Mouse (Mus musculus): ENCODE results near the gene Treml1.
A peak's percentile ranks its signal among the peaks of the same experiment; 100 is the strongest.
"Not testable (repeated sequence)": the region's sequence is repeated elsewhere in the genome, so short reads cannot be mapped to it uniquely, and the experiment has no call there.

Treml1 gene

DNA sequence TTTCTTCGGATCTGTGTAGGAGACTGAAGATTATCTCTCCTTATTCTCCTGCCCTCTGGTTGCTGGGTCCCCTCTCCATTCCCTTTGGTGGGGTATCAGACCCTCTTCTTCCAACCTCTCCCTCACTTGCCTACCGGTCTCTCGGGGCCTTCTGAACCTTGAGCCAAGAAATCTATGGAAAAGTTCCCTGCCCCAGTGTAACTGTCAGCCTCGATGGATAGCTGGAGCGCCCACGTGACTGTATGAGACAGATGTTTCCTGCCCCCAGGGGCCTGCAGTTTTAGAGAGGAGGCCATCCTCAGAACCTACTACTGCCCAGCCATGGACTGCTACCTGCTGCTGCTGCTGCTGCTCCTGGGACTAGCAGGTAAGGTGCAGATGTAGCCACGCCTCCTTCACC lies at the start of gene Treml1:
Gene Treml1 (plus strand): TSS at position 301 of the 400 bp plus-strand sequence.
- DNase-seq = no peak

DNA sequence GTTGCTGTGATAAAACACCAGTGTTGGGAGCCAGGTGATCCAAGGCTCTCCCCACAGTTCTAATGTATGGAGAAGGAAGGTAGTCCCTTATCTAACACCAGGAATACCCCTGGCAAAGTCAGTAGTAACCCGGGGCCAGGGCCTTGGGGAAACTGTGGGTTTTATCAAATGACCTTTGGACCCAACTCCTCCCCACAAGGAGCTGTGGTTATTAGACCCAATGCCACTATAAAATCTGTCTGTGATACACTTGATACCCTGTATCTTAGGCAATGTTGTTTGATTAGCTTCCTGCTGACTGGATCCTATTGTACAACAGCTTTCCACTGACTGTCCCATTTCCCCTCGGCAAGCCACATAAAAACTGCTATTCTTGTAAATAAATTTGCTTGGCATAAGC lies 47.6 kb upstream of the Treml1 start:
- DNase-seq = no peak

DNA sequence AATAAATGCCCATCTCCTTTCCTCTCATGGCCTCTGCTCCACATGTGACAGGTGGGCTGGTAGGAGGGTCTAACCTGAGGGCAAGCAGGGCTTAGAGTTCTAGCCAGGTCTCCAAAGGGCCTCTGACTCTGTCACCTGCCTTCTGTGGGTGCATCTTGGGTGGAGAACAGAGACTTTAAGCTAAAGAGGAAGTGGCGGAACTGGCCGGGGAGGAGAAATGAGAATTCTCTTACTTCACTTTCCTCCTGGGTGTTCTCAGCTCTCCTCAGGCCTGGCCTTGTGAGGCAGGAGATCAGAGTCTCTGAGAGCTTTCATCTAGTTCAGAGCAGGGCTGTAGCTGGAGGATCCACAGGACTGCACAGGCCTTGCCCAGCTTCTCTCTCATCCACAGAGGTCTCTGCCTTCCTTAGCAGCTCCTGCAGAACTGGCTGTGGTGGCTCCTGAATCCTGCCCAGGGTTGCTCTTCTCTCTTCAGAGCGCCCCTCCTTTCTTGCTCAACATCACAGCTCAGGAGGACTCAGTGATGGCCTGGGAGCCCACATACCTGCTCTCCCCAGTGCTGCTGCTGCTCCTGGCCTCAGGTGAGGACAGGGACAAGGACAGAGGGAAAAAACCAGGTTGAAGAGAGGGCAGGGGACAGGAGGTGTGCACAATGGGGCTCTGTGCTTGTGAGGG lies 43.7 kb upstream of the Treml1 start, which contains the start of gene B430306N03Rik:
Gene B430306N03Rik (plus strand): TSS at position 237 of the 675 bp plus-strand sequence.
- peak in 1 of 2 experiments; percentile 30 for DNase-seq

DNA sequence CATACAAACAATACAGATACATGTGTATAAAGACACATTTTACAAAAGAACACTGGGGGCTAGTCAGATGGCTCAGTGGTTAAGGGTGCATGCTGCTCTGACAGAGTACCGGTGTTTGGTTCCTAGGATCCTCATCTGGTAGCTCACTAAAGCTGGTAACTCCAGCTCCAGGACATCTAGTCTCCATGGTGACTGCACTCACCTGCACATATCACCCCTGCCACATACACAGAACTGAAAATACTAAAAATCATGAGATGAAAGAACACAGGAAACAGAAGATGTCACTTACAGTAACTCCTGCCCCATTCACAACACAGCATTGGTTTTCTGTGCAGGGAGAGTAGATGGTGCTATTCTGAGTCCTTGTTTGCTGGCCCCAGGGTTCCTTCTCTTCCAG lies 41.0 kb upstream of the Treml1 start:
- DNase-seq = no peak

DNA sequence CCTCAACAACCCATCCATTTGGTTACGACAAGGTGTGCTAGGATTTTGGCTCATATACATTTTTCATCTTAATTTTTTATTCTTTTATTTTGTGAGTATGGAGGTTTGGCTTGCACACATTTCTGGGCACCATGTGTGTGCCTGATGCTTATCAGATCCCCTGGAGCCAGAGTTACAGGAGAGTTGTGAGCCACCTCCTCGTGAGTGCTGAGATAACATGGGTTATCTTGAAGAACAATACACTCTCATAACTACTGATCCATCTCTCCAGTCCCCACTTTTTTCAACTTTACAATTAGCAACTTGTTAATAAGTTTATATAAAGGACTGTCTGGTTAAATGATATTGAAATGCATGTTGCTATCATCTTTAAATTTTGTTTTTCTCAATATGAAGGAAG lies 38.4 kb upstream of the Treml1 start:
- DNase-seq = no peak

DNA sequence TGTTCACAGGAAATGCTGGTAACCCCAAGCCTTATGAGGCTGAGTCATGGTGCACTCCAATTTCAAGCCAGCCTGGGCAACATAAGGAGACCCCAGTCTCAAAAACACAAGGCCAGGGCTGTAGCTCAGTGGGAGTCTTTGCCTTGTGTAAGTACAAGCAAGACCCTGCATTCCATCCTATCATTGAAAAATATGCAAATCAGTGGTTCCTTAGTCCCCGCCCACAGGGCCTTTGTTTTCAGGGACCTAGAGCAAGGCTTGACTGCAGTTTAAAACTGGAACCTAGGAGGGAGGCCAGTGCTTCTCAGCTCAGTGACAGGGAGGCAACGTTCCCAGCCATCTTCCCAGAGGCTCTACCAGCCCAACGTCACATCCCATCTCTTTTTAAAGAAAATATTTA lies 36.5 kb upstream of the Treml1 start:
- no peak for DNase-seq

DNA sequence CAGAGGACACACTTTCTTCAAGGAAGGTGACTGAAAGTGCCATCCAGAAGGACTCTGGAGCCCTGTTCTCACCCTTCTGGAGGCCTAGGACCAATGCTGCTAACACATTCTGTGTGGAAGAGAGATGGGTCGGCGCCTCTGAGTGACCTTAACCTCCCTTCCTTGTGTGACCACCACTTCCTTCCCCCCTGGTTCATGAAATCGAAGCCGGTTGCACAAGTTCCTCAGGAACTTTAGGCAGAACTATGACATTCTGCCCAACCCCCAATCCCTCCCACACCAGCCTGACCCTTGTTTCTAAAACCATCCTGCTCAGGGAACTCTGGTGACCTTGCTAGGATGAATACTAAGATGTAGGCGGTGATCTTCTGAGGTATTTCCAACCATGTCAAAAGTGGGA lies 35.5 kb upstream of the Treml1 start:
- DNase-seq = peak; percentile 41 to 57

GRCm38 (mm10) chr17:48325093-48325492 lies 34.6 kb upstream of the Treml1 start:
- no peak for DNase-seq

DNA sequence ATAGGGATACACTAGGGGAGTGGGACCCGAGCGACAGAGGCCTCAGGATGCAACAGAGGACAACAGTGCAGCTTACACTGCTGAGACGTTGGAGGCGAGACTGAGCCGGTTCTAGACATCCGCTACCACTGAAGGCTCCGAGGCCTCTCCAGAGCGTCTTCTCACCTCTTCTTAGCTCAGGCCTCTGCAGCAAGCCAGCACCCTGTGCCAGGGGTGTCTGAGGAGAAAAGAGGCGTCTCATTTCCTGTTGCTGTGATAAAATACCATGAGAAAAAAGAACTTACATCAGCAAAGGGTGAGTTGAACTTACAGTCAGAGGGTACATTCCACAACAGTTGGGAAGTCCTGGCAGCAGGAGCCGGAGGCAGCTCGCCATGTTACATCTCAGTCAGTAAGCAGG lies 34.1 kb upstream of the Treml1 start:
- DNase-seq = no peak

DNA sequence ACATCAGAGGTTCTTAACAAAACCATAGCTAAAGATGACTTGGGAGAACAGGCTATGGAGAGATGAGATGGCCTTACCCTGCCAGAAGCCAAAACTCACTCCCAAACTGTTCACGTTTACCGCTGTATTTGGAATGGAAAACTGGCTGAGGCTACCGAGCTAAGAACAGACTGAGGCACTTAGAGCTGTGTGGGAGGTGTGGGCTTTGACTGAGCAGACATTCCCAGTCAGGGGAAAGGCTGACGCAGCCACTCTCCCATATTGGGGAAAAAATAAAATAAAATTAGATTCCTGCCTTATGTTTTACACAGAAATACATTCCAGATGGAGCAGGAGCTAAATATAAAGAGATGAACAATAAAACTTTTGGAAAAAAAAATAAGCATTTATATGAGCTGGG lies 33.1 kb upstream of the Treml1 start:
- no peak for DNase-seq

DNA sequence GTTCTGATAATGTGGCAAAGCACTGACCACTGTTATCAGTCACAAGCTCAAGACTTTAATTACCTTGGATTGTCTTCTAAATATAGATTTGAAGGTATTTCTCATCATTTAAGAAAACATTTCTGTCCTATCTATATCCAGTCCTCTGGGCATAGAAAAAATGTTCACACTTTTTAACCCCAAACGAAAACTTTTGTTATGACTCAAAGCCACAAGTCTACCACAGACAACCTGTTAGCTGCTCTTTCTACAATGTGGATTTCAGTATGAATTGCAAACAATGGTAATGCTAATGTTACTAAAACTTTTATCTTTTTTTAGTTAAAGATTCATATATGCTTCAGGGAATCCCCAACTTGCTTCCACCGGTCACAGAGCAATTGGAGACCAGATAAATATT lies 27.2 kb upstream of the Treml1 start:
- DNase-seq = no peak

DNA sequence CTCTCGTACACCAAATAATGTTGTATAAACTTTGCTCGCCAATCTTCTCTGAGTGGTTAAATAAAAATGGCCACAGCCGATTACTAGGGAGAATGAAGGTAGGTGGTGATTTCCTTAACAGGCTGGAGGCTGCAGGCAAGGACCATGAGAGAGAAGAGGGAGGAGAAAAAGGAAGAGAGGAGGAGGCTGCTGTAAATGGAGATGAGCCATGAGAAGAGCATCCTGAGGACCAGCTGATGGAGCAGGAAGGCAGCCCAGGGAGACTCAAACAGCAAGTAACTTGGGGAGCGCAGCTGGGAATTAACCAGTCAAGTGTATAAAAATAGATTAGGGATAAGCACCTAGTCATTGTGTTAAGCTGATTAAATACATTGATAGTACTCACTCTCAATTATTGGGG lies 25.5 kb upstream of the Treml1 start:
- DNase-seq = no peak

DNA sequence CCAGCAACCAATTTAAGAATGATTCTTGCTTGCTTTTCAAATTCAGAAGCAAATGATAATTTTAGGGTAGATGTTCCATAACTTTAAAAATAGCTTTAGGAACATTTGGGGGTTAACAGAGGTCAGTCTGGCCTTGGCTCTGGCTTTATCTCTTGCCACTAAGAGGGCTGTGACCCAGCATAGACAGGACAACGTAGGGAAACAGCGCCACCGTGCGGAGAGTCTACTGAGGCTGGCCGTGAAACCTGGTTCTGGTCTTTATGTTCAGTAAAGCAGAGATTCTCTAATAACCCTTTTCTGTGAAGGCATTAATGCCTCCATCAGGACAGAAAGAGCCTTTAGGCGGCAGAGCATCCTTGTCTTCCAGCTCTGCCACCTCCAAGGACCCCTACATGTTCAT lies 22.9 kb upstream of the Treml1 start:
- DNase-seq = peak; percentile 69 to 84

DNA sequence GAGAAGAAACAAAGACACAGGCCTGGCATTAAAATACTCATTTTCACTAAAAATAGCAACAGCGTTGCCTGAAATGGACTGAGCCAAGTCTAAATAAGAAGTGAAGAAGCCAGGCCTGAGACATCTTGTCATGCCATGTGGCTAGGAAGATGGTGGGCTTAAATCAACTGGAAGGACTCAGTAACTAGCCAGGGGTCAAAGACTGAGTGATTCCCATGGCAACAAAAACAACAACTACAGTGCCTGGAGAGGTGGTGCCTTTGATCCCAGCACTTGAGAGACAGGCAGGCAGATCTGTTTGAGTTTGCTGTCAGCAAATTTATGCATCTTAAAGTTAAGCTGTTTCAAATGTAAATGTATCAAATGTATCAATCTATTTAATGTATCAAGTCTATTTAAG lies 19.4 kb upstream of the Treml1 start:
- no peak for DNase-seq

DNA sequence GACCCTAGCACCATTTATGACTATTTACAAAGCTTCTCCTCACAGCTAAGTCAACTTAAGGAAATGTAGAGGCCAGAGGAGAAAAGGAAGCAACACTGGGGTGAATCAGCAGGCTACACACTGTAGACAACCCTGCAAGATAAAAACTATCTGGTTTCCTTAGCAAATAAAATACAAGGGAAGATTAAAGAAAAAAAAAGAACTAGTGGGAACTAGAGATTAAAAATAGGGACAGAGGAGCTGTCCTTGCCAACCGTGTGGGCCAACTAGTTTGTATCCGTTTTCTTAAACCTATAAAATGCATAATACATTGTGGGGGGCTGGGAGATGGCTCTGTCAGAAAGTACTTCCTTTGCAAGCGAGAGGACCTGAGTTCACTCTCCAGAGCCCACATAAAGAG lies 17.8 kb upstream of the Treml1 start:
- no peak for DNase-seq

DNA sequence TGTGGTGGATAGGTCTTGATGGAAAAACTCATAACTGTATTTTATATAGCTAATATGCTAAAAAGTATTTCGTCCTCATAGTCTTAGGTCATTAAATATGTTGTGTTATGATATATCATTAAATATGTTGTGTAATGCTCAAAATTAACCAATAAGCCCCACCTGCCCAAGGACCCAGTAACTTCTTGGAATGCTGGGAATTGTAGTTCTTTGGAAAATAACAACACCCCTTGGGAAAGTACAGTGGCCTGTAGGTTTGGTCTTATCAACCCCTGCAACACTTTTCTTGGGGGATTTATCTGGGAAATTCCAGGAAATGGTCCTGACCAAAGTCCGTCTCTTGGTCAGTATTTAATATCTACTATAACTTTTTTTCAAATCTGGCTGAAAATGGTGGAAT lies 16.7 kb upstream of the Treml1 start:
- DNase-seq = no peak

- no peak for DNase-seq
Observed at GRCm38 (mm10) chr17:48345824-48346223, 13.9 kb upstream of the Treml1 start.

DNA sequence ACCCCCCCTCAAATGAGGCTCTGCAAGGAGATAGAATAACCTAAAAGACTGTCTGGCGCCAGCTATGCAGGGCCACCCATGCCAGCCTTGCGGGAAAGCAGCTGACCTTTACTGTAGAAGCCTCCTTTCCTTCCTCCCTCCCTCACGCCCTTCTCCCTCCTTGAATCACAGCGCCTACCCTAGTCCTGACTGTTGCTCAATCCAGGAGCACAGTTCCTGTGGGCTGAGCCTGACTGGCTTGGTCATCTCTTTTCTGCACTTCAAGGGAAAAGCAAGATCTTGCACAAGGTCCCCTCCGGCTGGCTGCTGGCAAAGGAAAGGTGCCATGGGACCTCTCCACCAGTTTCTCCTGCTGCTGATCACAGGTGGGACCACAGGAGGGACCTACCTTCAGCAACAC lies 13.5 kb upstream of the Treml1 start, which contains the start of gene Trem2:
Gene Trem2 (plus strand): TSS at position 171 of the 400 bp plus-strand sequence.
- DNase-seq = peak; percentile 30 to 36

GRCm38 (mm10) chr17:48346834-48347233 lies 12.9 kb upstream of the Treml1 start:
- no peak for DNase-seq

DNA sequence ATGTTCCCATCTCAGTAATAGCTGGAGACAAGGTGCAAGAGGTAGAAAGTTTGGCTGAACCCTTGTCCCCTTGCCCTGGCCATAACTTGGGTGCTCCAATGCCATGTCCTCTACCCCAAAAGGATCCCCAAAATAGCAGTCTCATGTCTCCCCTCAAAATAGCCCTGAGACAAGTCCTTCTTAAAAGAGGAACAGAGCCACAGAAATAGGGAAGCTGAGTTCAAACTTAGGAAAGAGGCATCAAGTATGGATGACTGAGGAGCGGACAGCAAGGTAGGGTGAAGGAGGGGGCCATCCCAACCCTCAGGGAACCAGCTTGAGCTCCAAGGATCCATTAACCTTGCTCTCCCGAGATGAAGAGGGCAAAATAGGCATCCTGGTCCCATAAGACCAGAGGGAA lies 12.4 kb upstream of the Treml1 start:
- no peak for DNase-seq

DNA sequence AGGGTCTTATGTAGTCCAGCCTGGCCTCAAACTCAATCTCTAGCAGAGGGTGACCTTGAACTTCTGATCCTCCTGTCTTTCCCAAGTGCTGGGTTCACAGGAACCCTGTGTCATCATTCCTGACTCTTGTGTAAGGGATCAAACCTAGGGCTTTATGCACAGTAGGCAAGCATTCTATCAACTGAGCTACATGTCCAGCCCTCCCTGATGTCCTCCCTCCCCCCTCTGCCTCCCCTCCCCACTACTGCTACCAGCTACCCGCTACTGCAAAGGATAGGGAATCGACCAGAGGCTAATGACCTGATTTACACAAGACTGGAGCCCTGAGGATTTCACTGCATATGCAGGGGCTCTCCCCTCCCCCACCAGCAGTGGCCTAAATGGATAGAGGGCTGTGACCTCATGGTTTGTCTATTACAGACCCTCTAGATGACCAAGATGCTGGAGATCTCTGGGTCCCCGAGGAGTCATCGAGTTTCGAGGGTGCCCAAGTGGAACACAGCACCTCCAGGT lies 9.0 kb upstream of the Treml1 start:
- no peak for DNase-seq

GRCm38 (mm10) chr17:48352976-48353375 lies 6.7 kb upstream of the Treml1 start:
- not testable (repeated sequence) for DNase-seq

GRCm38 (mm10) chr17:48355822-48356221 lies 3.9 kb upstream of the Treml1 start:
- no peak for DNase-seq

DNA sequence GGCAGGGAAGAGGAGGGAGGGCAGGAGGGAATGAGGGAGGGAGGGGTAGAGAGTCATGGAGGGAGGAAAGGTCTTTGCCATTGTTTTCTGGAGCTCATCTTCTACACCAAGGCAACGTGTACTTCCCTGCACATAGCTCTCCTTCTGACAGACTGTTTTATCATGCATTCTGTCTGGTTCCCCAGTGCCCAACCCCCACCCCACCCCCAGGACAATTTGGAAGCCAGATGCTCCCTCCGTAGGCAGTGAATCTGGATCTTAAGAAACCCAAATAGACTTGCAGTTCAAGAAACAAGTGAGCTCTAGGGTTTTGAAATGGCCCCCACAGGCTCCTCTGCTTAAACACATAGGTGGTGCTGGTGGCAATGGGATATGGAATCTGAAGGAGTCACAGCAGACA lies 1.8 kb upstream of the Treml1 start:
- no peak for DNase-seq

DNA sequence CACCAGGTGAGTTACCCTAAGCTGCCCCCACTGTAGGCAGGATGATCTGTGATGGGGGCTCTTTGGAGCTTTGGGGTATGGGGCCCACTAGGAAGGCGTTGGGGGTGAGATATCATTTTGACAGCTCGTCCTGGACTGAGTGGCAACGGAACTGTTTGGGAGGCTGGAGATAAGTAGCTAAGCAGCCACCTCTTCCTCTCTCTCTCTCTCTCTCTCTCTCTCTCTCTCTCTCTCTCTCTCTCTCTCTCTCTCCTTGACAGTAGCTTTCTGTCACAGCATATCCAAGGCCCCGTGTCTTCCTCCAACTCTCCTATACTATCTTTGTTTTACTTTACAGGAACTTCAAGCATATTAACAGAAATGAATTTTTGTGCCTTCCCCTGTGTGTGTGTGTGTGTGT lies 746 bp downstream of the Treml1 start:
- no peak for DNase-seq
